Mouse (Mus musculus): ENCODE data around the gene Tmem159.

- TF ChIP-seq GATA1 (IDR thresholded peaks at IDR 0.05; ENCODE audit: low read length) (no peak), TAL1 (IDR thresholded peaks at IDR 0.05; ENCODE audit: low read length) (no peak)
Observed at GRCm38 (mm10) chr7:120158121-120158613, 56.0 kb downstream of the Tmem159 start.
